Mouse (Mus musculus): ENCODE results near the gene Metrnl. TPM values are rescaled to one million over a fixed set of nuclear protein-coding genes. Genes with fewer than 3 reads are reported as not detected.

Gene Metrnl
- polyA plus RNA-seq, 1 experiment from 2014 or later, result 10.5 TPM

- DNase-seq (ENCODE audit: low spot score, missing footprints) (peak; percentile 53), ATAC-seq (ENCODE audit: low FRiP score) (no peak)
- 86% methylated on average over 4 of the region's 4 CpGs for WGBS
- Histone ChIP-seq H3K27me3 (ENCODE audit: control insufficient read depth, insufficient read depth, low read length) (no peaks in the 10 kb centered on the region; the same call in 1 of the 2 replicates), H3K36me3 (ENCODE audit: control insufficient read depth, insufficient read depth, low read length) (no peaks in the 10 kb centered on the region), H3K9me3 (ENCODE audit: control insufficient read depth, low read length) (no peaks in the 10 kb centered on the region), H3K4me3 (ENCODE audit: low read depth, low read length) (no peak overlapping the region), H3K27ac (ENCODE audit: low read depth, low read length) (no peak overlapping the region), H3K9ac (ENCODE audit: low read length) (no peak overlapping the region), H3K4me1 (ENCODE audit: control insufficient read depth, insufficient read depth, low read length) (peaks cover 3% of the 10 kb centered on the region; the same call in 1 of the 2 replicates), H3K4me2 (no peak overlapping the region)
Measured at GRCm38 (mm10) chr11:121697271-121697670, 4.1 kb upstream of the Metrnl start.

- peak; percentile 33 for DNase-seq (ENCODE audit: low spot score, missing footprints)
- peaks cover 11% of the 10 kb centered on the region for H3K27me3 ChIP-seq (ENCODE audit: control insufficient read depth, insufficient read depth, low read length)
Measured at GRCm38 (mm10) chr11:121698381-121698955, 2.9 kb upstream of the Metrnl start.

GRCm38 (mm10) chr11:121702111-121702894 is 959 bp downstream of the Metrnl start:
- Histone ChIP-seq H3K27me3 (ENCODE audit: control insufficient read depth, insufficient read depth, low read length) (peaks cover 23% of the 10 kb centered on the region), H3K27ac (ENCODE audit: low read depth, low read length) (no peak overlapping the region), H3K4me2 (peak overlapping the region; percentile 77), H3K4me1 (ENCODE audit: control insufficient read depth, insufficient read depth, low read length) (peaks cover 10% of the 10 kb centered on the region), H3K4me3 (ENCODE audit: low read depth, low read length) (peak overlapping the region; percentile 51), H3K36me3 (ENCODE audit: control insufficient read depth, insufficient read depth, low read length) (no peaks in the 10 kb centered on the region), H3K9me3 (ENCODE audit: control insufficient read depth, low read length) (no peaks in the 10 kb centered on the region), H3K9ac (ENCODE audit: low read length) (peak overlapping the region; percentile 32)
- DNase-seq (ENCODE audit: low spot score, missing footprints) (peak; percentile 95), ATAC-seq (ENCODE audit: low FRiP score) (peak; percentile 83)
- WGBS, result under 1% methylated on average over 69 of the region's 69 CpGs

More at GRCm38 (mm10) chr11:121698381-121698955, 2.9 kb upstream of the Metrnl start:
- WGBS, result 85% methylated on average over 5 of the region's 5 CpGs
- H3K36me3 ChIP-seq (ENCODE audit: control insufficient read depth, insufficient read depth, low read length), result no peaks in the 10 kb centered on the region
- H3K27ac ChIP-seq (ENCODE audit: low read depth, low read length), result no peak overlapping the region
- no peak overlapping the region for H3K4me3 ChIP-seq (ENCODE audit: low read depth, low read length)
- no peak for ATAC-seq (ENCODE audit: low FRiP score)
- no peaks in the 10 kb centered on the region for H3K9me3 ChIP-seq (ENCODE audit: control insufficient read depth, low read length)
- H3K4me1 ChIP-seq (ENCODE audit: control insufficient read depth, insufficient read depth, low read length), result peaks cover 9% of the 10 kb centered on the region
- H3K4me2 ChIP-seq, result no peak overlapping the region
- H3K9ac ChIP-seq (ENCODE audit: low read length), result no peak overlapping the region

- no peaks in the 10 kb centered on the region for H3K36me3 ChIP-seq (ENCODE audit: control insufficient read depth, insufficient read depth, low read length)
- H3K4me2 ChIP-seq, result peak overlapping the region; percentile 77
- H3K4me1 ChIP-seq (ENCODE audit: control insufficient read depth, insufficient read depth, low read length), result peaks cover 10% of the 10 kb centered on the region
- 1% methylated on average over 40 of the region's 40 CpGs for WGBS
- ATAC-seq (ENCODE audit: low FRiP score), result peak; percentile 18; the same call in 1 of the 2 replicates
- peak overlapping the region; percentile 32 for H3K9ac ChIP-seq (ENCODE audit: low read length)
- no peak overlapping the region for H3K27ac ChIP-seq (ENCODE audit: low read depth, low read length)
- no peaks in the 10 kb centered on the region for H3K9me3 ChIP-seq (ENCODE audit: control insufficient read depth, low read length)
- peaks cover 23% of the 10 kb centered on the region for H3K27me3 ChIP-seq (ENCODE audit: control insufficient read depth, insufficient read depth, low read length)
- peak overlapping the region; percentile 51 for H3K4me3 ChIP-seq (ENCODE audit: low read depth, low read length)
- DNase-seq (ENCODE audit: low spot score, missing footprints), result peak; percentile 93
Measured at GRCm38 (mm10) chr11:121702895-121703618, 1.7 kb downstream of the Metrnl start.

- 15% methylated on average over 16 of the region's 16 CpGs for WGBS
- no peaks in the 10 kb centered on the region for H3K9me3 ChIP-seq (ENCODE audit: control insufficient read depth, low read length)
- H3K9ac ChIP-seq (ENCODE audit: low read length), result peak overlapping the region; percentile 32; the same call in 1 of the 2 replicates
- peak; percentile 97 for DNase-seq (ENCODE audit: low spot score, missing footprints)
- peak overlapping the region; percentile 51 for H3K4me3 ChIP-seq (ENCODE audit: low read depth, low read length)
- no peaks in the 10 kb centered on the region for H3K36me3 ChIP-seq (ENCODE audit: control insufficient read depth, insufficient read depth, low read length)
- ATAC-seq (ENCODE audit: low FRiP score), result no peak
- H3K27ac ChIP-seq (ENCODE audit: low read depth, low read length), result no peak overlapping the region
- H3K4me1 ChIP-seq (ENCODE audit: control insufficient read depth, insufficient read depth, low read length), result peaks cover 10% of the 10 kb centered on the region
- H3K4me2 ChIP-seq, result peak overlapping the region; percentile 77
- peaks cover 23% of the 10 kb centered on the region for H3K27me3 ChIP-seq (ENCODE audit: control insufficient read depth, insufficient read depth, low read length)
Measured at GRCm38 (mm10) chr11:121703619-121704215, 2.4 kb downstream of the Metrnl start.

- Histone ChIP-seq H3K27me3 (ENCODE audit: control insufficient read depth, insufficient read depth, low read length) (peaks cover 23% of the 10 kb centered on the region), H3K36me3 (ENCODE audit: control insufficient read depth, insufficient read depth, low read length) (no peaks in the 10 kb centered on the region), H3K27ac (ENCODE audit: low read depth, low read length) (no peak overlapping the region), H3K4me2 (no peak overlapping the region), H3K4me1 (ENCODE audit: control insufficient read depth, insufficient read depth, low read length) (peaks cover 10% of the 10 kb centered on the region), H3K9me3 (ENCODE audit: control insufficient read depth, low read length) (no peaks in the 10 kb centered on the region), H3K9ac (ENCODE audit: low read length) (no peak overlapping the region), H3K4me3 (ENCODE audit: low read depth, low read length) (no peak overlapping the region)
- ATAC-seq (ENCODE audit: low FRiP score), result no peak
- WGBS, result 51% methylated on average over 7 of the region's 7 CpGs
- DNase-seq (ENCODE audit: low spot score, missing footprints), result no peak
Measured at GRCm38 (mm10) chr11:121706521-121707005, 5.2 kb downstream of the Metrnl start.

- ATAC-seq (ENCODE audit: low FRiP score) (no peak), DNase-seq (ENCODE audit: low spot score, missing footprints) (no peak)
- no peaks in the 10 kb centered on the region for H3K36me3 ChIP-seq (ENCODE audit: control insufficient read depth, insufficient read depth, low read length)
- no peak overlapping the region for H3K9ac ChIP-seq (ENCODE audit: low read length)
- H3K4me2 ChIP-seq, result no peak overlapping the region
- H3K9me3 ChIP-seq (ENCODE audit: control insufficient read depth, low read length), result no peaks in the 10 kb centered on the region
- H3K27me3 ChIP-seq (ENCODE audit: control insufficient read depth, insufficient read depth, low read length), result peaks cover 9% of the 10 kb centered on the region
- H3K4me3 ChIP-seq (ENCODE audit: low read depth, low read length), result no peak overlapping the region
- 86% methylated on average over 4 of the region's 4 CpGs for WGBS
- H3K27ac ChIP-seq (ENCODE audit: low read depth, low read length), result no peak overlapping the region
- H3K4me1 ChIP-seq (ENCODE audit: control insufficient read depth, insufficient read depth, low read length), result no peaks in the 10 kb centered on the region
Measured at GRCm38 (mm10) chr11:121709278-121709677, 7.9 kb downstream of the Metrnl start.

- Histone ChIP-seq H3K4me1 (ENCODE audit: control insufficient read depth, insufficient read depth, low read length) (no peaks in the 10 kb centered on the region), H3K36me3 (ENCODE audit: control insufficient read depth, insufficient read depth, low read length) (no peaks in the 10 kb centered on the region), H3K4me2 (no peak overlapping the region), H3K27me3 (ENCODE audit: control insufficient read depth, insufficient read depth, low read length) (peaks cover 2% of the 10 kb centered on the region; the same call in 1 of the 2 replicates), H3K9ac (ENCODE audit: low read length) (no peak overlapping the region), H3K9me3 (ENCODE audit: control insufficient read depth, low read length) (no peaks in the 10 kb centered on the region), H3K4me3 (ENCODE audit: low read depth, low read length) (no peak overlapping the region), H3K27ac (ENCODE audit: low read depth, low read length) (no peak overlapping the region)
- ATAC-seq (ENCODE audit: low FRiP score), result no peak
- no peak for DNase-seq (ENCODE audit: low spot score, missing footprints)
- 96% methylated on average over 5 of the region's 5 CpGs for WGBS
Measured at GRCm38 (mm10) chr11:121710245-121710644, 8.9 kb downstream of the Metrnl start.

All from midbrain, embryonic 11.5 days (tissue).